Mouse (Mus musculus) testis, adult 2 months (tissue): ENCODE results near the gene Isg20l2. TPM values are rescaled to one million over a fixed set of nuclear protein-coding genes. Genes with fewer than 3 reads are reported as not detected.

Source experiments
- H3K27ac ChIP-seq: fragments of 200-500 bp; 2 replicates; pipeline ENCODE4 v1.5.1; 2012; ENCODE audit warnings: low read depth, low read length; ENCODE audit not compliant: control insufficient read depth, insufficient read depth
- H3K27me3 ChIP-seq: fragments of 200-500 bp; 2 replicates; pipeline ENCODE4 v1.6.1; 2012; ENCODE audit warnings: mild to moderate bottlenecking, low read length, moderate library complexity; ENCODE audit not compliant: control insufficient read depth, insufficient read depth
- H3K36me3 ChIP-seq: fragments of 200-500 bp; 2 replicates; pipeline ENCODE4 v1.6.1; 2012; ENCODE audit warnings: mild to moderate bottlenecking, low read length; ENCODE audit not compliant: control insufficient read depth, insufficient read depth
- H3K4me1 ChIP-seq: fragments of 200-500 bp; 2 replicates; pipeline ENCODE4 v1.6.1; 2012; ENCODE audit warnings: low read length; ENCODE audit not compliant: control insufficient read depth, insufficient read depth
- H3K4me3 ChIP-seq: fragments of 200-500 bp; 2 replicates; pipeline ENCODE4 v1.5.1; 2012; ENCODE audit warnings: low read depth, mild to moderate bottlenecking, low read length, moderate library complexity, mixed read lengths; ENCODE audit not compliant: control insufficient read depth
- CTCF ChIP-seq: fragments of 200-500 bp; IDR thresholded peaks from 2 replicates; pipeline ENCODE4 v1.5.1; 2012; ENCODE audit warnings: low read depth, mild to moderate bottlenecking, inconsistent platforms, low read length, moderate library complexity; ENCODE audit not compliant: control insufficient read depth, insufficient read depth, insufficient replicate concordance
- POLR2A ChIP-seq: fragments of 200-500 bp; IDR thresholded peaks from 2 replicates; pipeline ENCODE4 v1.6.1; 2012; ENCODE audit warnings: low read depth, mild to moderate bottlenecking, inconsistent platforms, low read length, moderate library complexity; ENCODE audit not compliant: control insufficient read depth
- polyA plus RNA-seq: library from polyadenylated mRNA; depleted of rRNA; stranded (reverse); fragments of >200 nt; gene quantifications from 2 replicates; pipeline ENCODE4 v1.2.3, GENCODE M21; 2012

Isg20l2 gene
- polyA plus RNA-seq, 1 experiment = 60.6 TPM

GRCm38 (mm10) chr3:87971489-87972202 is 41.5 kb downstream of the Isg20l2 start:
- Histone ChIP-seq H3K4me1 (peaks cover 11% of the 10 kb centered on the region), H3K4me3 (peak overlapping the region; percentile 74), H3K27ac (no peak overlapping the region), H3K36me3 (no peaks in the 10 kb centered on the region), H3K27me3 (no peaks in the 10 kb centered on the region)
- TF ChIP-seq POLR2A = no peak
- no peak for TF ChIP-seq CTCF

- Histone ChIP-seq H3K4me3 (no peak overlapping the region), H3K4me1 (peaks cover 11% of the 10 kb centered on the region), H3K27me3 (no peaks in the 10 kb centered on the region), H3K27ac (no peak overlapping the region), H3K36me3 (no peaks in the 10 kb centered on the region)
- TF ChIP-seq POLR2A (no peak), CTCF (no peak)
Observed at GRCm38 (mm10) chr3:87972203-87972664, 42.1 kb downstream of the Isg20l2 start.

- no peak overlapping the region for H3K27ac ChIP-seq
- H3K36me3 ChIP-seq = no peaks in the 10 kb centered on the region
- no peak overlapping the region for H3K4me3 ChIP-seq
- no peaks in the 10 kb centered on the region for H3K27me3 ChIP-seq
- H3K4me1 ChIP-seq = peaks cover 11% of the 10 kb centered on the region
- no peak for TF ChIP-seq CTCF
- TF ChIP-seq POLR2A = no peak
Observed at GRCm38 (mm10) chr3:87972776-87973175, 42.7 kb downstream of the Isg20l2 start.

- Histone ChIP-seq H3K4me3 (no peak overlapping the region), H3K27ac (no peak overlapping the region), H3K27me3 (no peaks in the 10 kb centered on the region), H3K4me1 (peaks cover 11% of the 10 kb centered on the region), H3K36me3 (no peaks in the 10 kb centered on the region)
- TF ChIP-seq POLR2A (no peak), CTCF (no peak)
Observed at GRCm38 (mm10) chr3:87973593-87974380, 43.7 kb downstream of the Isg20l2 start.

- no peak overlapping the region for H3K4me3 ChIP-seq
- H3K4me1 ChIP-seq = peaks cover 11% of the 10 kb centered on the region
- TF ChIP-seq CTCF = no peak
- no peak for TF ChIP-seq POLR2A
- H3K27ac ChIP-seq = no peak overlapping the region
- H3K36me3 ChIP-seq = no peaks in the 10 kb centered on the region
- H3K27me3 ChIP-seq = no peaks in the 10 kb centered on the region
Observed at GRCm38 (mm10) chr3:87974381-87974987, 44.4 kb downstream of the Isg20l2 start.

- Histone ChIP-seq H3K27me3 (no peaks in the 10 kb centered on the region), H3K4me1 (no peaks in the 10 kb centered on the region), H3K4me3 (no peak overlapping the region), H3K27ac (no peak overlapping the region), H3K36me3 (no peaks in the 10 kb centered on the region)
- TF ChIP-seq POLR2A = no peak
- no peak for TF ChIP-seq CTCF
Observed at GRCm38 (mm10) chr3:87979493-87979892, 49.4 kb downstream of the Isg20l2 start.

- no peaks in the 10 kb centered on the region for H3K36me3 ChIP-seq
- H3K4me3 ChIP-seq = no peak overlapping the region
- H3K4me1 ChIP-seq = no peaks in the 10 kb centered on the region
Observed at GRCm38 (mm10) chr3:87980085-87980484, 50.0 kb downstream of the Isg20l2 start.

More at GRCm38 (mm10) chr3:87980085-87980484, 50.0 kb downstream of the Isg20l2 start:
- no peaks in the 10 kb centered on the region for H3K27me3 ChIP-seq
- H3K27ac ChIP-seq = no peak overlapping the region
- TF ChIP-seq CTCF (no peak), POLR2A (no peak)
